Mouse (Mus musculus) thymus, postnatal 14 days (tissue): ENCODE measurements around the gene Gm5891.
"Not testable (repeated sequence)": the region's sequence is repeated elsewhere in the genome, so short reads cannot be mapped to it uniquely, and the experiment has no call there.

Source experiments
- DNase-seq: peaks from one replicate; pipeline ENCODE4 v3.0.0; 2021

The Gm5891 gene

GRCm38 (mm10) chr7:21921191-21921590 is at the start of gene Gm5891:
Gm5891 (minus strand) TSS chr7:21921291.
- DNase-seq: not testable (repeated sequence)
